In the genomic region with DNA sequence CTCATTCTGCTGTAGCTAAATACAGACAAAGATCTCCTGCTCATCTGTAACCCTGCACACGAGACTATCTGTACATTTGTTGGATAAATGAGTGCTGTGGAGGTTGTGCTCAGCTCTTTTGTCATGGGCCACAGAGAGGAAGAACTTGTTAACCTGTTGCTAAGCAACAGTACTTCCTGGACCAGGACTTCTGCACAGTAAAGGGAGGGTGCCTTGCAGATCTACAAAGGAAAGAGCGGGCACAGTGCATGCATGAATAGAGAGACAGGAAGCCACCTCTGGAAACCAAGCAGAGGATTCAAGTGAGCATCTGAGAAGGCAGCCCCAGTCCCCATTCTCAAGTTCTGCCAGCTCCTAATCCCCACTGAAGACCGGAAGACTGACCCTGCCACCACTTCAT, we compare ENCODE assay signal across 8 mouse cellular contexts. TPM values are rescaled to one million over a fixed set of nuclear protein-coding genes. Genes with fewer than 3 reads are reported as not detected.
A peak's percentile ranks its signal among the peaks of the same experiment; 100 is the strongest.
DNase-seq lines count a peak whose midpoint lies in the region; ATAC-seq and TF ChIP-seq lines count a peak whose summit lies in the region.

No protein-coding gene starts in this region.

- DNase-seq in hindbrain, embryonic 14.5 days (ENCODE audit: low spot score) = no peak
- no peak for DNase-seq in urinary bladder, postnatal 14 days (ENCODE audit: low spot score)
- no peak for DNase-seq in adrenal gland, postnatal 36 days

- no peak for TF ChIP-seq CTCF in intestine, postnatal 0 days (IDR thresholded peaks at IDR 0.05; ENCODE audit: low read depth)

- H3K36me3 ChIP-seq in intestine, embryonic 16.5 days (ENCODE audit: control insufficient read depth, insufficient read depth, low read length) = no peaks in the 10 kb centered on the region
- H3K36me3 ChIP-seq in intestine, postnatal 0 days (ENCODE audit: control insufficient read depth, insufficient read depth) = no peaks in the 10 kb centered on the region
- H3K36me3 ChIP-seq in hindbrain, embryonic 14.5 days (replicated peaks; ENCODE audit: control insufficient read depth, insufficient read depth) = no peaks in the 10 kb centered on the region
- no peaks in the 10 kb centered on the region for H3K36me3 ChIP-seq in neural tube, embryonic 15.5 days

- no peak overlapping the region for H3K4me3 ChIP-seq in intestine, embryonic 16.5 days (ENCODE audit: low read length)
- no peak overlapping the region for H3K4me3 ChIP-seq in intestine, postnatal 0 days (ENCODE audit: low read depth, low read length)
- no peak overlapping the region for H3K4me3 ChIP-seq in hindbrain, embryonic 14.5 days (replicated peaks; ENCODE audit: low read length)
- H3K4me3 ChIP-seq in neural tube, embryonic 15.5 days (replicated peaks) = no peak overlapping the region

- ATAC-seq in intestine, embryonic 16.5 days = 0 out of 2 replicates have a peak, but pooled peaks have one; percentile 40
- no peak for ATAC-seq in intestine, postnatal 0 days
- ATAC-seq in activated CD4-positive, CD25-positive, alpha-beta regulatory T cell, adult 4 months = peak; percentile 100
- ATAC-seq in hindbrain, embryonic 14.5 days (ENCODE audit: low FRiP score) = peak; percentile 57; the same call in 1 of the 2 replicates
- ATAC-seq in neural tube, embryonic 15.5 days (ENCODE audit: low FRiP score) = peak; percentile 68; the same call in 1 of the 2 replicates
- ATAC-seq in megakaryocyte-erythroid progenitor cell, adult 5-6 weeks (replicated peaks; ENCODE audit: low FRiP score, low TSS enrichment, poor library complexity, severe bottlenecking) = no peak

- H3K9ac ChIP-seq in intestine, embryonic 16.5 days (ENCODE audit: low read depth, low read length) = no peak overlapping the region
- no peak overlapping the region for H3K9ac ChIP-seq in intestine, postnatal 0 days (ENCODE audit: low read depth, low read length)
- no peak overlapping the region for H3K9ac ChIP-seq in hindbrain, embryonic 14.5 days
- no peak overlapping the region for H3K9ac ChIP-seq in neural tube, embryonic 15.5 days (replicated peaks)

- WGBS in intestine, embryonic 16.5 days = 25% methylated on average over 3 of the region's 3 CpGs
- WGBS in intestine, postnatal 0 days = 36% methylated on average over 3 of the region's 3 CpGs
- WGBS in hindbrain, embryonic 14.5 days = 17% methylated on average over 3 of the region's 3 CpGs
- 10% methylated on average over 3 of the region's 3 CpGs for WGBS in neural tube, embryonic 15.5 days

- H3K4me1 ChIP-seq in intestine, embryonic 16.5 days (ENCODE audit: control insufficient read depth, insufficient read depth, low read length) = no peaks in the 10 kb centered on the region
- H3K4me1 ChIP-seq in intestine, postnatal 0 days (replicated peaks; ENCODE audit: control insufficient read depth, insufficient read depth, low read length) = no peaks in the 10 kb centered on the region
- H3K4me1 ChIP-seq in hindbrain, embryonic 14.5 days (replicated peaks; ENCODE audit: control insufficient read depth, insufficient read depth, low read length) = no peaks in the 10 kb centered on the region
- H3K4me1 ChIP-seq in neural tube, embryonic 15.5 days = 0 out of 2 replicates have a peak, but pooled peaks cover 6% of the 10 kb centered on the region

- H3K27ac ChIP-seq in intestine, embryonic 16.5 days (ENCODE audit: low read length) = no peak overlapping the region
- H3K27ac ChIP-seq in intestine, postnatal 0 days (ENCODE audit: low read depth, low read length) = no peak overlapping the region
- no peak overlapping the region for H3K27ac ChIP-seq in hindbrain, embryonic 14.5 days
- no peak overlapping the region for H3K27ac ChIP-seq in neural tube, embryonic 15.5 days (replicated peaks)

- no peak overlapping the region for H3K4me2 ChIP-seq in intestine, embryonic 16.5 days (ENCODE audit: low read depth, low read length)
- H3K4me2 ChIP-seq in intestine, postnatal 0 days (replicated peaks; ENCODE audit: low read depth) = no peak overlapping the region
- no peak overlapping the region for H3K4me2 ChIP-seq in hindbrain, embryonic 14.5 days (replicated peaks)
- H3K4me2 ChIP-seq in neural tube, embryonic 15.5 days = no peak overlapping the region

- no peaks in the 10 kb centered on the region for H3K27me3 ChIP-seq in intestine, embryonic 16.5 days (replicated peaks; ENCODE audit: control insufficient read depth, insufficient read depth, low read length)
- H3K27me3 ChIP-seq in intestine, postnatal 0 days (replicated peaks; ENCODE audit: control insufficient read depth, insufficient read depth, low read length) = no peaks in the 10 kb centered on the region
- H3K27me3 ChIP-seq in hindbrain, embryonic 14.5 days (ENCODE audit: control insufficient read depth, insufficient read depth, low read length) = no peaks in the 10 kb centered on the region
- H3K27me3 ChIP-seq in neural tube, embryonic 15.5 days (replicated peaks) = no peaks in the 10 kb centered on the region

- no peaks in the 10 kb centered on the region for H3K9me3 ChIP-seq in intestine, embryonic 16.5 days (ENCODE audit: control insufficient read depth, low read length)
- no peaks in the 10 kb centered on the region for H3K9me3 ChIP-seq in intestine, postnatal 0 days (ENCODE audit: control insufficient read depth)
- no peaks in the 10 kb centered on the region for H3K9me3 ChIP-seq in hindbrain, embryonic 14.5 days (ENCODE audit: control insufficient read depth, low read length)
- H3K9me3 ChIP-seq in neural tube, embryonic 15.5 days (replicated peaks) = no peaks in the 10 kb centered on the region

RNA-seq across cellular contexts. Expression of a gene that starts 27.1 kb away (rescaled TPM):
- polyA plus RNA-seq in intestine, embryonic 16.5 days (2015; fragmentation: Nextera tagmentation; extraction: Ambion mirVana) = 25.7 and 26.0 TPM in 2 replicates
- polyA plus RNA-seq in intestine, postnatal 0 days (2015; fragmentation: Nextera tagmentation; extraction: Ambion mirVana) = 24.2 and 25.9 TPM in 2 replicates
- 10 to 100 TPM; 34.4 to 37.0 TPM for polyA plus RNA-seq in activated CD4-positive, CD25-positive, alpha-beta regulatory T cell, adult 4 months (2017; shearing (Covaris generic))
- polyA plus RNA-seq in hindbrain, embryonic 14.5 days (2014; fragmentation: Nextera tagmentation; extraction: Ambion mirVana) = 15.3 and 16.6 TPM in 2 replicates
- polyA plus RNA-seq in neural tube, embryonic 15.5 days (2015; fragmentation: Nextera tagmentation; extraction: Ambion mirVana) = 11.5 and 13.4 TPM in 2 replicates
- total RNA-seq in adrenal gland, postnatal 36 days (2021) = 100 to 1,000 TPM; 182 to 184 TPM
- total RNA-seq in megakaryocyte-erythroid progenitor cell, adult 5-6 weeks (2014; fragmentation: Nextera tagmentation) = 186 and 189 TPM in 2 replicates
- total RNA-seq in megakaryocyte-erythroid progenitor cell, adult 5-6 weeks (2017) = 134 and 158 TPM in 2 replicates

Comparison
In these comparisons a context has a peak if more than half of its experiments do, and no peak if none do; other contexts are left out.
1. ATAC-seq: peak in intestine, embryonic 16.5 days (single experiment), activated CD4-positive, CD25-positive, alpha-beta regulatory T cell, adult 4 months (single experiment), hindbrain, embryonic 14.5 days (single experiment) and neural tube, embryonic 15.5 days (single experiment); none in intestine, postnatal 0 days (single experiment) and megakaryocyte-erythroid progenitor cell, adult 5-6 weeks (single experiment).